Mouse (Mus musculus) intestine, embryonic 15.5 days (tissue): ENCODE data around the gene Tssc4. TPM values are rescaled to one million over a fixed set of nuclear protein-coding genes. Genes with fewer than 3 reads are reported as not detected.

Source experiments
- polyA plus RNA-seq: library from polyadenylated mRNA; unstranded; fragments of >200 nt; fragmentation: Nextera tagmentation; extraction: Ambion mirVana; gene quantifications from 2 replicates; pipeline ENCODE4 v1.2.1, GENCODE M21; 2015

The Tssc4 gene
- polyA plus RNA-seq, 1 experiment from 2014 or later, result 76.0 TPM

Other genes with a start within 250 kb of the Tssc4 start
- 7.7 and 11.3 TPM in 2 replicates for gene Th, start 138.1 kb upstream of the Tssc4 start, polyA plus RNA-seq
- 12.2 and 12.6 TPM in 2 replicates for gene Ascl2, start 100.0 kb upstream of the Tssc4 start, polyA plus RNA-seq
- gene Tspan32, start 64.2 kb upstream of the Tssc4 start, polyA plus RNA-seq, result 2.2 and 2.8 TPM in 2 replicates
- 411 and 413 TPM in 2 replicates for gene Cd81, start 16.5 kb upstream of the Tssc4 start, polyA plus RNA-seq
- 8.2 and 9.8 TPM in 2 replicates for gene Trpm5, start 25.4 kb downstream of the Tssc4 start, polyA plus RNA-seq
- gene Kcnq1, start 37.1 kb downstream of the Tssc4 start, polyA plus RNA-seq, result 7.9 and 9.9 TPM in 2 replicates